ENCODE assay signal across 24 mouse cellular contexts in the genomic region with DNA sequence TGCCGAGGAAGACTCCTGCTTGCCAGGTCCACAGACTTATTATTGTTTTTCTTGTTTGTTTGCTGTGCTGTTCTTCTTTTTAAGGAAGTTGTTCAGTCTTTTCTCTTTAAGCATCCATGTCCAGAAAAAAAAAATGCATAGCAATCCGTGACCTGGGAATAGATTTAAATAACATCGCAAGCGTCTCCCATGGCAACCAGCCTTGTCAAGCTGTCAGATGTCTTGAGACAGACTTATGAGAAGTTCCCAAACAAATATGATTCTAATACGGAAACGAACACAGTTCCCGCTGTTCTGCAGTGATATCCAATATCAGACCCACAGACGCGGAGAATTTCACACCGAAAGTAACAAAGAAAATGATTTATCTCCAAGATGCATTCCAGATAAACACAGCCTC.
DNase-seq lines count a peak whose midpoint lies in the region; ATAC-seq lines count a peak whose summit lies in the region.
"Had no signal": no experiment of that assay in that cellular context is flagged by ENCODE, and none has a peak within 500 bp of the region (broad histone marks: within the 10 kb centered on the region; RNA-seq: fewer than 3 reads in every experiment).

No protein-coding gene starts in this region.

- H3K36me3 ChIP-seq in hindbrain, embryonic 10.5 days = no peaks in the 10 kb centered on the region
- no peaks in the 10 kb centered on the region for H3K36me3 ChIP-seq in hindbrain, embryonic 12.5 days
- no peaks in the 10 kb centered on the region for H3K36me3 ChIP-seq in limb, embryonic 13.5 days
- no peaks in the 10 kb centered on the region for H3K36me3 ChIP-seq in limb, embryonic 10.5 days
- no peaks in the 10 kb centered on the region for H3K36me3 ChIP-seq in hindbrain, embryonic 16.5 days (ENCODE audit: control insufficient read depth, insufficient read depth, low read length)
- H3K36me3 ChIP-seq: forebrain, embryonic 15.5 days; G1E; liver, embryonic 15.5 days; lung, embryonic 15.5 days had no signal

- H3K27ac ChIP-seq in hindbrain, embryonic 10.5 days = no peak overlapping the region
- H3K27ac ChIP-seq in hindbrain, embryonic 12.5 days = no peak overlapping the region
- peak overlapping the region; percentile 33; the same call in 1 of the 2 replicates for H3K27ac ChIP-seq in limb, embryonic 13.5 days
- H3K27ac ChIP-seq in limb, embryonic 10.5 days = no peak overlapping the region
- H3K27ac ChIP-seq in hindbrain, embryonic 16.5 days (ENCODE audit: low read depth, low read length) = no peak overlapping the region
- H3K27ac ChIP-seq: forebrain, embryonic 15.5 days; kidney, postnatal 0 days; liver, embryonic 15.5 days; lung, embryonic 15.5 days had no signal

- H3K9me3 ChIP-seq in hindbrain, embryonic 10.5 days = no peaks in the 10 kb centered on the region
- no peaks in the 10 kb centered on the region for H3K9me3 ChIP-seq in hindbrain, embryonic 12.5 days (replicated peaks)
- H3K9me3 ChIP-seq in limb, embryonic 13.5 days = no peaks in the 10 kb centered on the region
- no peaks in the 10 kb centered on the region for H3K9me3 ChIP-seq in limb, embryonic 10.5 days (replicated peaks)
- no peaks in the 10 kb centered on the region for H3K9me3 ChIP-seq in hindbrain, embryonic 16.5 days (ENCODE audit: control insufficient read depth, low read length)
- H3K9me3 ChIP-seq: forebrain, embryonic 15.5 days; liver, embryonic 15.5 days; lung, embryonic 15.5 days; megakaryocyte, embryonic 14.5 days had no signal

- no peak for ATAC-seq in hindbrain, embryonic 12.5 days (ENCODE audit: low FRiP score)
- ATAC-seq in limb, embryonic 13.5 days (ENCODE audit: low FRiP score, low read depth) = no peak
- ATAC-seq in hindbrain, embryonic 16.5 days = no peak
- ATAC-seq in granulocyte monocyte progenitor cell, adult 5-6 weeks (replicated peaks; ENCODE audit: poor library complexity, severe bottlenecking) = no peak
- ATAC-seq: forebrain, embryonic 15.5 days; Patski had no signal

- peaks cover 11% of the 10 kb centered on the region for H3K4me1 ChIP-seq in hindbrain, embryonic 10.5 days (replicated peaks)
- H3K4me1 ChIP-seq in hindbrain, embryonic 12.5 days = peaks cover 7% of the 10 kb centered on the region; the same call in 1 of the 2 replicates
- peaks cover 15% of the 10 kb centered on the region for H3K4me1 ChIP-seq in limb, embryonic 13.5 days
- H3K4me1 ChIP-seq in limb, embryonic 10.5 days = peaks cover 19% of the 10 kb centered on the region
- H3K4me1 ChIP-seq in hindbrain, embryonic 16.5 days (ENCODE audit: control insufficient read depth, insufficient read depth, low read depth, low read length) = no peaks in the 10 kb centered on the region; the same call in 1 of the 2 replicates
- H3K4me1 ChIP-seq: forebrain, embryonic 15.5 days; liver, embryonic 15.5 days; lung, embryonic 15.5 days; megakaryocyte, embryonic 14.5 days had no signal

- H3K27me3 ChIP-seq in hindbrain, embryonic 10.5 days (ENCODE audit: insufficient read depth, poor library complexity, severe bottlenecking) = no peaks in the 10 kb centered on the region
- no peaks in the 10 kb centered on the region for H3K27me3 ChIP-seq in hindbrain, embryonic 12.5 days
- no peaks in the 10 kb centered on the region for H3K27me3 ChIP-seq in limb, embryonic 13.5 days
- H3K27me3 ChIP-seq in limb, embryonic 10.5 days (ENCODE audit: low read depth, poor library complexity, severe bottlenecking) = no peaks in the 10 kb centered on the region
- H3K27me3 ChIP-seq in hindbrain, embryonic 16.5 days (replicated peaks; ENCODE audit: control insufficient read depth, insufficient read depth, low read length) = no peaks in the 10 kb centered on the region
- H3K27me3 ChIP-seq: CH12.LX; forebrain, embryonic 15.5 days; liver, embryonic 15.5 days; lung, embryonic 15.5 days; megakaryocyte, embryonic 14.5 days; Patski had no signal

- H3K4me3 ChIP-seq in hindbrain, embryonic 10.5 days = no peak overlapping the region
- H3K4me3 ChIP-seq in hindbrain, embryonic 12.5 days = no peak overlapping the region
- H3K4me3 ChIP-seq in limb, embryonic 13.5 days = no peak overlapping the region
- no peak overlapping the region for H3K4me3 ChIP-seq in limb, embryonic 10.5 days
- no peak overlapping the region for H3K4me3 ChIP-seq in hindbrain, embryonic 16.5 days (ENCODE audit: low read length)
- H3K4me3 ChIP-seq: forebrain, embryonic 15.5 days; liver, embryonic 15.5 days; lung, embryonic 15.5 days; megakaryocyte, embryonic 14.5 days had no signal

- 66% methylated on average over 10 of the region's 10 CpGs for WGBS in hindbrain, embryonic 10.5 days
- WGBS in hindbrain, embryonic 12.5 days = 59% methylated on average over 10 of the region's 10 CpGs
- WGBS in limb, embryonic 13.5 days = 78% methylated on average over 10 of the region's 10 CpGs
- 92% methylated on average over 10 of the region's 10 CpGs for WGBS in limb, embryonic 10.5 days
- 46% methylated on average over 10 of the region's 10 CpGs for WGBS in hindbrain, embryonic 16.5 days

- DNase-seq in hindbrain, embryonic 10.5 days (ENCODE audit: low spot score) = peak; percentile 7
- DNase-seq in limb, embryonic 10.5 days (ENCODE audit: low spot score) = no peak
- DNase-seq in mesoderm, embryonic 11.5 days (ENCODE audit: low read depth, low spot score) = peak; percentile 12
- DNase-seq in frontal cortex, postnatal 25 days (ENCODE audit: low spot score in 2 of 2) = no peak
- DNase-seq: adrenal gland, postnatal 36 days; B cell, adult 2 months; cerebellum, adult 11-12 months; kidney, adult 11 months; liver; lung, postnatal 36 days; thymus, postnatal 14 days had no signal

- H3K9ac ChIP-seq in hindbrain, embryonic 12.5 days = no peak overlapping the region
- no peak overlapping the region for H3K9ac ChIP-seq in limb, embryonic 13.5 days
- no peak overlapping the region for H3K9ac ChIP-seq in hindbrain, embryonic 16.5 days (ENCODE audit: low read depth, low read length)
- H3K9ac ChIP-seq: forebrain, embryonic 15.5 days; liver, embryonic 15.5 days; lung, embryonic 15.5 days had no signal

- H3K4me2 ChIP-seq in hindbrain, embryonic 12.5 days (replicated peaks) = no peak overlapping the region
- H3K4me2 ChIP-seq in limb, embryonic 13.5 days (replicated peaks) = no peak overlapping the region
- H3K4me2 ChIP-seq in hindbrain, embryonic 16.5 days (ENCODE audit: low read length) = 0 out of 2 replicates have a peak overlapping the region, but pooled peaks have one; percentile 1
- H3K4me2 ChIP-seq: forebrain, embryonic 15.5 days; heart, embryonic 11.5 days; liver, embryonic 15.5 days; lung, embryonic 15.5 days had no signal

Comparison
In these comparisons a context has a peak if more than half of its experiments do, and no peak if none do; other contexts are left out.
1. DNase-seq: peak in hindbrain, embryonic 10.5 days (single experiment) and mesoderm, embryonic 11.5 days (single experiment); none in limb, embryonic 10.5 days (single experiment) and frontal cortex, postnatal 25 days (0 of 2).